Mouse (Mus musculus) thymus, adult 2 months (tissue): ENCODE data around the gene Ctps.

Experiments used
- CTCF ChIP-seq: fragments of 200-500 bp; IDR thresholded peaks from 2 replicates; pipeline ENCODE4 v1.5.1; 2012; ENCODE audit warnings: mild to moderate bottlenecking, control low read depth, low read length, moderate library complexity, borderline replicate concordance; ENCODE audit not compliant: control insufficient read depth, poor library complexity, insufficient read depth; ENCODE audit errors: extremely low read depth
- POLR2A ChIP-seq: fragments of 200-500 bp; IDR thresholded peaks from 2 replicates; pipeline ENCODE4 v1.6.1; 2012; ENCODE audit warnings: mild to moderate bottlenecking, low read length, control low read depth, moderate library complexity; ENCODE audit not compliant: control insufficient read depth, poor library complexity, insufficient read depth; ENCODE audit errors: extremely low read depth

DNA sequence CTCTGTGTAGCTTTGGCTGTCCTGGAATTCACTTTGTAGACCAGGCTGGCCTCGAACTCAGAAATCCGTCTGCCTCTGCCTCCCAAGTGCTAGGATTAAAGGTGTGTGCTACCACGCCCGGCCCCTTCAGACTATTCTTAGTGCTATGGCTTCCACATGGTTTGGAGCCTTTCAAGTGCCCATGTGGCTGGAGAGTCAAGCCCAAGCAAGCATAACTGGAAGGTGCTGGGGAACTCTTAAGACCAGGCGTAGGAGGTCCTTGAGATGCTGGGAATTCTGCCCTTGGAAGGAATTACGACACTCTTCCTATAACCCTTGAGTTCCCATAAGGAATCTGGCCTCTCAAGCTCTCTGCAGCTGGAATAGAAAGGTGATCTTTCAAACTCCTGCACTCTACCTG lies 13.5 kb downstream of the Ctps start:
- TF ChIP-seq POLR2A (no peak), CTCF (no peak)
